Mouse (Mus musculus) thymus, adult 2 months (tissue): ENCODE measurements around the gene Tmprss12.

Experiments used
- CTCF ChIP-seq: fragments of 200-500 bp; IDR thresholded peaks from 2 replicates; pipeline ENCODE4 v1.5.1; 2012; ENCODE audit warnings: mild to moderate bottlenecking, control low read depth, low read length, moderate library complexity, borderline replicate concordance; ENCODE audit not compliant: control insufficient read depth, poor library complexity, insufficient read depth; ENCODE audit errors: extremely low read depth
- POLR2A ChIP-seq: fragments of 200-500 bp; IDR thresholded peaks from 2 replicates; pipeline ENCODE4 v1.6.1; 2012; ENCODE audit warnings: mild to moderate bottlenecking, low read length, control low read depth, moderate library complexity; ENCODE audit not compliant: control insufficient read depth, poor library complexity, insufficient read depth; ENCODE audit errors: extremely low read depth

DNA sequence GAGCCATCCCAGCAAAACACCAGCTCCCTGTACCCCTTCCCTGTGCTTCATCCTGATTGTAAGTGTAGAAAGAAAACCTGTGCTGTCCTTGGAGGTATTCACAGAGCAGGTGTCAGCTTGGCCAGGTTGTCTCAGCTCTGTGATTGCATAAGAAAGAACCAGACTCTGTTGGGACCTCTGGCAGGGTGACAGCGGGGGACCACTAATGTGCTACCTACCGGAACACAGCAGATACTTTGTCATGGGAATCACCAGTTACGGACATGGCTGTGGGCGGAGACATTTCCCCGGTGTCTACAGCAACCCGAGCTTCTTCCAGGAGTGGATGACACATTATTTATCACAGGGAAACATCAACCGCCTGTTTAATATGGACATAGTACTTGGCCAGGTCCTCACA lies 11.7 kb downstream of the Tmprss12 start:
- TF ChIP-seq CTCF (no peak), POLR2A (no peak)
